Mouse (Mus musculus): ENCODE measurements around the gene Dnajb3.
"Not testable (repeated sequence)": the region's sequence is repeated elsewhere in the genome, so short reads cannot be mapped to it uniquely, and the experiment has no call there.

Gene Dnajb3

DNA sequence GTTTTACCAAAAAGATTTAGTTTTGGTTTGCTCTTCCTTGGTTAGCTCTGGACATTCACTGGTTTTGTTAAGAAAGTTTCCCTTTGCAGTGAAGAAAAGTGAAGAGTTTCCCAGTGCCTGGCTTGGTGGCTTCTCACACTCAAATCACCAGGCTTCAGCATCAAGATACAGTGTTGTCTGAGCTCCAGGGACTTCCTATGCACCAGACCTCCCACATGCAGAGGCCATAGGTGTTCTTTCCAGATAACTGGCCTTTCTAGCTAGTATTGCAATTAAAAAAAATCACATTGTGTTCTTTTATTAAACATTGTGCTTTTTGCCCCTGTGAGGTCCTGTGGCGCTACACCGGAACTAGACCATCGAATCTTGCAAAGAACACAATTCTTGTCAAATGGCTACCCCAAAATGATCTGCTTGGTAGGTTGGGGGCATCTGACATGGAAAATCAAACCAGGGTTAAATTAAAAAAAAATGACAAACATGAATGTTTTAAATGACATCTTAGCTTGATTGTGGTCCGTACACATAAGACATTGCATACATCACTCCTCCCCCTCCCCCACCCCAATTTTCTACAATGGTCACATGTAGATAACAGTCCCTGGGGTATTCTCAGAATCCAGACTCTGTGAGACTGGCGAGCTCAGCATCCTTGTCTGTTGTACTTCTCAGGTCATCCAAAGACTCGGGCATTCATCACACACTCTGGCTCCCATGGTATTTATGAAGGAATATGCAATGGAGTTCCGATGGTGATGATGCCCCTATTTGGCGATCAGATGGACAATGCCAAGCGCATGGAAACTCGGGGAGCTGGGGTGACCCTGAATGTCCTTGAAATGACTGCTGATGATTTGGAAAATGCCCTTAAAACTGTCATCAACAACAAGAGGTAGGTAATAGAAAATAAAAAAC lies 10.1 kb upstream of the Dnajb3 start:
- DNase-seq (ENCODE audit: low spot score in 2 of 2), result peak in 1 of 2 experiments; percentile 8

DNA sequence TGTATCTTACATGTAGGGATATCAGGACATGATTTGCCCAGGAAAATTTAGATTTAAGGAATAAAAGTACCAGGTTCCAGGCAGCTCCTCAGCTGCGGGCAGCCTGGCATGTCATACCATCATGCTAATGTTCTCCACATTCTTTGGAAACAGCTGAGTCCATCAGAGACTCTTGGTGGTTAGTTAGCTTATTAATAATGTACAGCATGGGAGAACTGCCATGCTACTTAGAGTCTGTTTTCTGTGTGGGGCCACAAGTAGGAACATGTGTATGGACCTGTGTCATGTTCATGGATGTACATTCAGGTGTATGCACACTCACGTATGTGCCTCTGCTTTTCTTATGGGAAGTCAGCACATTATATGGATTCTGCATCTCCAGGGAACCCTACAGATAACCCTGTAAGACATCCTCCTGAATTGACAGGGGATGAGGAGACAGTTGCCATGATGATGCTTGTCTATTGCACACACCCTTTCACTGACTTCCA lies 8.9 kb upstream of the Dnajb3 start:
- DNase-seq (ENCODE audit: low spot score in 2 of 2), result no peak

DNA sequence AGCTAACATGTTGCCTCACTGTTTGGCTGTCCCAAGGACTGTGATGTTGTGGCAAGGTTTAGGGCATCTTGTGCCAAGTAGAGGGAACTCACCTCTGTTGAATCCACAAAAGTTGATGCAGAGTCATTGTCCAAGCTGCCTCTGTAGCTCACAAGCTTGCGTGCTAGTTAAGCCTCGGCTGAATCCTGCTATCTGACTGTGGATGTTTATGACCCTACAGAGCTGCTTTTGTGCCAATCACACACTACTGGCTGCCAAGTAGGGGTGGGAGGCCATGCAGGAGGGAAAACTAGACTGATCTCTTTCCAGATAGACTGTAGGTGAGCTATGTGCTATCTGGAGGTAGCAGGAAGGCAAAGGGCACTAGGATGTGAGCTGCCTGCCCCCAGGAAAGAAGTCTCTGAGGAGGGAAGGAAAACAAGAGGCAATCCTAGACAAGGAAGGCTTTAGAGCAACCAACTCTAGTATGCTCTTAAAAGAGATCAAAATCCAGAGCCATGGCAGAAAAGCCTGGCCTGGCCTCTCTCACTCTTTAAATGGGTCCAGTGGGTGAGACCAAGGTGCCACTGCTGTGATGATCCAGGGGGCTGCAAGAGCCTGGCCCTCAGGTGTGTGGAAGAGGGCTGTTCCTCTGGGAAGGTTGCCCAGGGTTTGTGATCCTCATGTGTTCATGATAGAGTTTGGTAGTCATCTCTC lies 8.3 kb upstream of the Dnajb3 start:
- peak; percentile 10 to 11 for DNase-seq (ENCODE audit: low spot score in 2 of 2)

DNA sequence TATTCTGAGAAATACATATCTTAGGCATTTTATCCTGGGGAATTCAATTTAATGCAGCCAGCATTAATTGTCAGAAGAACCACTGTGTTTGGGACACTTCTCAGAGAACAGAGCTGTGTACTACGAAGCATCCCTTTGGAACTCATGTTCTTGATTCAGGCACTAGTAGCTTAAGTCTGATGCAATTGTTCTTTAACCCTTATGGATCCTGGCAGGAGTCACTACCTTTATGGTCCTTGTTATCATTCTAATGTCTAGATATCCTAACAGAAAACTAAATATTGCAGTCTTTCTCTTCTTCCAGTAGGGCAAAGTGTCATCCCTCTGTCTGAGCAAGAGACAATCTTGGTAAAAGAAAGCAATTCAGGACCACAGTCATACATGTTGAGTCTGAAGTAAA lies 7.5 kb upstream of the Dnajb3 start:
- no peak for DNase-seq (ENCODE audit: low spot score in 2 of 2)

DNA sequence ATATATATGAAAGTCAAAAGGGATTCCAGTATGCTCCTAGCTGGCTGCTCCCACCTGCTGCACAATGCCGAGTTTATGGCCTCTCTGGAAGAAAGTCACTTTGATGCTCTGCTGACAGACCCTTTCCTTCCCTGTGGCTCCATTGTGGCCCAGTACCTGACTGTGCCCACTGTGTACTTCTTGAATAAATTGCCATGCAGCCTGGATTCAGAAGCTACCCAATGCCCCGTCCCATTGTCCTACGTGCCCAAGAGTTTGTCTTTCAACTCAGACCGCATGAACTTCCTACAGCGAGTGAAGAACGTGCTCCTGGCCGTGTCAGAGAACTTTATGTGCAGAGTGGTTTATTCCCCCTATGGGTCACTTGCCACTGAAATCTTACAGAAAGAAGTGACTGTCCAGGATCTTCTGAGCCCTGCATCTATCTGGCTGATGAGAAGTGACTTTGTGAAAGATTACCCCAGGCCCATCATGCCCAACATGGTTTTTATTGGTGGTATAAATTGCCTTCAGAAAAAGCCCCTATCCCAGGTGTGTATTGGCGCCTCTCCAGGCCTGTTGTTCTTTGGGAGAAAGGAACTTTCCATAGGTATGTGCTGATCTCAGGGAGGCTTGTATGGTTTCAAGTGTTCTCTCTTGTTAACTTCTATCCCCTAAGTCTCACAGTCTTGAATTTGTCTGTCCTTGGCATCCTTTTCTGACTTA lies 6.9 kb upstream of the Dnajb3 start:
- peak in 1 of 2 experiments; percentile 2 for DNase-seq (ENCODE audit: low spot score in 2 of 2)

DNA sequence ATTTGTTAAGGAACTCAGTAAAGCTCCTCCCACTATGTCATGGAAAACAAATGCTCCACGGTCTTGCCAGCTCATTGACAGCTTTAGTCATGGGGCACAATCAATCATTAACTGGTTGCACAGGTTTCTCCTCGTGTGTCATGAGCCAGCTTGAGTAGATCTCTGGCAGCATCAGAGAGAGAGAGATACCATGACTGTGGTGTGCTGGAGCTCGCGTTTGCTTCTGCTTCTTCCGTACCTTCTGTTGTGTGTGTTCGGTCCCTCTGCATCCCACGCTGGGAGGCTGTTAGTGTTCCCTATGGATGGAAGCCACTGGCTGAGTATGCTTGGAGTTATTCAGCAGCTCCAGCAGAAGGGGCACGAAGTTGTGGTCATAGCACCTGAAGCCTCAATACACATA lies 6.2 kb upstream of the Dnajb3 start, which contains the start of gene Ugt1a1:
TSS of gene Ugt1a1 (plus strand) at position 148 of the 400 bp plus-strand sequence.
- peak; percentile 4 to 12 for DNase-seq (ENCODE audit: low spot score in 2 of 2)

DNA sequence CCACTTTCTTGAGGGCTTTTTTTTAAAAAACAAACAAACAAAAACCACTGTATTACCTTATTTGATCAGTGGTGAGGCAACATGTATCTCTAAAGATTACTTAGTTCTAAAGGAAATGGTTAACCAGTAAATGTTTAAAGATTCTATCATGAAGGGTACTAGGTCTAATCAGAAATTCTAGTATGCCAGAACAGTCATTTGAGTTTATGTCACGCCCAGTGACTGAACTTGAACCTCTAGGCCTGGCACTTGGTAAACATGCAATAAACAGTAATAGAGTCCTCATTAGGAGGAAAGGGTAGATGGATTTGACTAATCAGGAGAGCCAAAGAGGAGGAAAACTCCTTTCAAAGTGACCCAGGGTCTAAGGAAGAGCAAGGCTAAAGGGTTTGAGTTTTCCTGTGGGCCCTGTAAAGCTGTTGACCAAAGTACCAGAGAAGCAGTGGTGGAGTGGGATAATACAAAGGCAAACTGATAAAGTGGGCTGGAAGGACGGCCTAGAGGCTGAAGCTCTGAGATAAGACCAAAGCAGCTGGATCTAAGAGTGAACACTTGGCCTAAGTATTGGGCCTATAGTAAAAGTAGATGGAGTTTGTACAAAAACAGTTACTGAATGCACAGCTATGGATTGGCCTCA lies 1.4 kb upstream of the Dnajb3 start:
- DNase-seq (ENCODE audit: low spot score in 2 of 2), result peak; percentile 9 to 53

DNA sequence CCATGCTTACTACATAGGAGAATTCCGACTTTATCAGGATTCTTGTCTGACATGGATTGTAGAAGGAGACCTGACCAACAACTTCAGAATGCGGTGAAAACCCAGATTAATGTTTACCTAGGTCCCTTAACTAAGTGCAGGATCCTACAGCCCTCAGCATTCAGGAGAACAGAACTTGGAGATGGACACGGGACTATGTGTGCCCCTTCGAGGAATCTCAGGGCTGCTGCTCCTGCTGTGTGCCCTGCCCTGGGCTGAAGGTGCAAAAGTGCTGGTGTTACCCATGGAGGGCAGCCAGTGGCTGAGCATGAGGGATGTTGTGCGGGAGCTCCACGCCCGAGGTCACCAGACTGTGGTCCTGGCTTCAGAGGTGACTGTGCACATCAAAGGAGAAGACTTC lies 5.1 kb downstream of the Dnajb3 start, which contains the start of gene Ugt1a2:
TSS of gene Ugt1a2 (plus strand) at position 146 of the 400 bp plus-strand sequence.
- DNase-seq (ENCODE audit: low spot score in 2 of 2), result no peak

DNA sequence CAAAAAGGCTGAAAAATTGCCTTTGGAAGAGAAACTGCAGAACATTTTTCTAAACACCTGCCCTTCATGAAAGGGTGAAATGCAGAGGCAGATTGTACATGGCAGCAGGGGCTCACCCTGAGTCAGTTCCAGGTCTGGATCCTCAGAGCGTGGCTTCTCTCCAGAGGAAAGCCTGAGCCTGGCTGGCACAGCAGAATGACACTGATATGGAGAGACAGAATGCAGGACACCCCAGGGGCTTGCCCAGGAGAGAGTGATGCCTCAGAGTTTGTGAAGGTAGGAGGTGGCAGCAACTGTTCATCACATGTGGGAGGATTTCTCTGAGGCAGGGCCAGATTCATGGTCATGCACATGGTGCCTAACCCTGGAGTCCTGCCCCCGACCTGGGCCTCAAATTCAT lies 5.6 kb downstream of the Dnajb3 start:
- DNase-seq (ENCODE audit: low spot score in 2 of 2), result no peak

DNA sequence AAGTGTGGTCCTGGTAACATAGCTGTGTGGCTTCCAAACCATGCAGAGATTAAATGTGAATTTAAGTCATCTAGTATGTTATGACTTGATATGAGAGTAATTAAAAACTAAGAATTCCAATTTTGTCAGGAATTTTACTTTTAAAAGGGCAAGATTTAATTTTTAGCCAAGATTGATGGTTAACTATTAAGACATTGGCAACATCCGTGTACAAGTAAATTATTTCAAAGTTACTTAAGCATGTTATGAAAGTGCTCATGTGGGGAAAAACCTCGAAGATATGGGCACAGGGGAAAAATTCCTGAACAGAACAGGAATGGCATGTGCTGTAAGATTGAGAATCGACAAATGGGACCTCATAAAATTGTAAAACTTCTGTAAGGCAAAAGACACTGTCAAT lies 8.1 kb downstream of the Dnajb3 start:
- no peak for DNase-seq (ENCODE audit: low spot score in 2 of 2)

DNA sequence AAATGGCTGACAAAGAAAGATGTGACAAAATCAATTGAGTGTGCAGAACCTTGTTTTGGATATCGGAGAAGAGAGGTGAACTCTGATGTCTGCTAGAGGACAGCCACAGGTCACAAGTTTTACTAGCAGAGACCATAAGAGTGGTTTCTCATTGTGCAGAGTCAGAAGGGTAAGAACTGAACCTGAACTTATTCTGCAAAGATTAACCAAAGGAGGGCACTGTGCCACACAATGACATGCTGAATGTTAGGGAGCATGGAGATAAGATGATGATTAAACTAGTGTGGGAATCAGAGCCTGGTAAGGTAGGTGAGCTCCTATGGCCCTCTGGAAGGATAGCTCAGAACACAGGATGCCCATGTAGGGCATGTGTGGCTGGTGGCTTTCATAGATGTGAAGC lies 9.9 kb downstream of the Dnajb3 start:
- no peak for DNase-seq (ENCODE audit: low spot score in 2 of 2)

DNA sequence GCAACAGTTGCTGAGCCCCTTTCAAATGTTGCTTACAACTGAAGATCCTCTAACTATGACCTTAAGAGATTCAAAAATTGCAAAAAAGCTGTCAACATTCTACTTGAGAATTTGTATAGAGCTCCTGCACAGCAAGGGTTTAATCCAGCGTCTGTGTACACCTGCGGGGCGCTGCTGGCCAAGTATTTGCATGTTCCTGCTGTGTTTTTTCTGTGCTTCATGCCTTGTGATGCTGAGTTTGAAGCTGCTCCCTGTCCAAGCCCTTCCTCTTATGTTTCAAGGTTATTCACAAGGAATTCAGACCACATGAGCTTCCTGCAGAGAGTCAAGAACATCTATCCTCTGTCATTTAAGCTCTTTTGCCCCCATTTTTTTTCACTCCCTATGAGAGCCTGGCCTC lies 13.4 kb downstream of the Dnajb3 start:
- no peak for DNase-seq (ENCODE audit: low spot score in 2 of 2)

DNA sequence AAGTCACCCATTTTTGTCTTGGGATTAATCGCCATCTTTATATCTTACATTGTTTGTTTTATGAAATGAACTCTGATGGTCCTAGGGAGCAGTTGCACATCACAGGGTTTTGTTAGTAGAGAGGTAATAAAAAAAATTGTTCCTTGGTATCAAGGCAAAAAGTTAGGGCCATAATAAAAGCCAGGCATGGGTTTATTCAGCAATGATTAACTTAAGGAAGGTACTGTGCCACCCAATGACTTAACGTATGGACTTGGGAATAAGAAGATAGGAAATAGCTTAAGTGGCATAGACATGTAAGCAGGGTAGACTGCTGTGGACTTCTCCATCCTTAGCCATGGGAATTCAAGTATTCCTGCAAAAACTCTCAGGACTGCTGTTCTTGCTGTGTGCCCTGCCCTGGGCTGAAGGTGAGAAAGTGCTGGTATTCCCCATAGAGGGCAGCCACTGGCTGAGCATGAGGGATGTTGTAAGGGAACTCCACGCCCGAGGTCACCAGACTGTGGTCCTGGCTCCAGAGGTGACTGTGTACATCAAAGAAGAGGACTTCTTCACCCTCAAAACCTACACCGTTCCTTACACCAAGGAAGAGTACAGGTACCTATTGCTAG lies 19.2 kb downstream of the Dnajb3 start:
- DNase-seq (ENCODE audit: low spot score in 2 of 2), result no peak

DNA sequence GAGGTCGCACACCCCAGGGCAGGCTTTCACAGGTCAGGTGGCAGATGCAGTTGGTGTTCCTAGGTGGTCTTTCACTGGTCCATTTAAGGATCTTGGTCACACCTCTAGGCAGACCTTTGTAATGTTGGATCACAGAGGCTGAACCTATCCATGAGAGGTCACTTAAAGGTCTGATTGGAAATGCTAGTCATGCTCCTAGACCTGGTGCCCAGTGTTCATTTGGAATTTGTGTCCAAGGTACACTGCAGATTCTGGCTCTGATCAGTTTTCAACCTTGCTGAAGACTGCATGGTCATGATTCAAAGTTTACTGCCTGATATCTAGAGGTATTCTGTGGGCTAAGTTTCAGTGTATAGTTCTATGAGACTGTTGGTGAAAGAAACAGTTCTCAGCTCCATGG lies 25.9 kb downstream of the Dnajb3 start:
- DNase-seq (ENCODE audit: low spot score in 2 of 2), result no peak

DNA sequence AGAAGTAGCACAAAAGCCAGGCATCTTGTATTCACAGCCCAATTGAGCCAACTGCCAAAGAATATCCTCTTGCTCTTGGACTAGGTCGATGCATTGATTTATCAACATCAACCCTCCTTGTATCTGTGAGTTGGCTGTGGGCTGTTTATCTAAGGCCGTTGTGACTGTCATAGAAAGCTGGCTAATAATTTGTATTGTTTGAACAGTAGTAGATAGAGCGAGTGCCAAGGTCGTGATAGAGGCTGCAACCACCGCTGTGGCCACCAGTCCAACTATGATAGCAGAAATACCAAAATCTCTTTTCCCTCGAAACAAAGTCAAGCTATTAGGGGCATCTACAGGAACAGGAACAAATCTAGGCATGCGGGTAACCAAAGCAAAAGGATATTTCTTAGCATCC lies 33.4 kb downstream of the Dnajb3 start:
- not testable (repeated sequence) for DNase-seq (ENCODE audit: low spot score in 2 of 2)

DNA sequence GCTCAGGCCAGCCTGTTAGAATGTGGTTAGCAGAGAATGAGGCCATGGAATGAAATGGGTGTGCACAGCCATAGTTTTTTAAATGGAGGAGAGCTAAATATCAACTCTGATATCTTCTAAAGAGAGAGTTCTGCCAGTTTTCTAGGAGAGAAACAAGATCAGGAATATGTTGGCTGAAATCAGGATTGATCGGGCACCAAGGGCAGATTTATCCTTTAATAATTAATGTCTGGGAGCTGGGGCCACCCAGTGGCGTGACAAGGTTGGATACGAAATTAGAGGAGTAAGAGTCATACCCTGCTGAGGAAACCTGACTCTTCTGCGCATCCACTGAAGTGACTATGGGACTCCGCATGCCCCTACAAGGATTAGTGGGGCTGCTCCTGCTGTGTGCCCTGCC lies 39.9 kb downstream of the Dnajb3 start, which contains the start of gene Ugt1a5:
TSS of gene Ugt1a5 (plus strand) at position 302 of the 400 bp plus-strand sequence.
- DNase-seq (ENCODE audit: low spot score in 2 of 2), result no peak

DNA sequence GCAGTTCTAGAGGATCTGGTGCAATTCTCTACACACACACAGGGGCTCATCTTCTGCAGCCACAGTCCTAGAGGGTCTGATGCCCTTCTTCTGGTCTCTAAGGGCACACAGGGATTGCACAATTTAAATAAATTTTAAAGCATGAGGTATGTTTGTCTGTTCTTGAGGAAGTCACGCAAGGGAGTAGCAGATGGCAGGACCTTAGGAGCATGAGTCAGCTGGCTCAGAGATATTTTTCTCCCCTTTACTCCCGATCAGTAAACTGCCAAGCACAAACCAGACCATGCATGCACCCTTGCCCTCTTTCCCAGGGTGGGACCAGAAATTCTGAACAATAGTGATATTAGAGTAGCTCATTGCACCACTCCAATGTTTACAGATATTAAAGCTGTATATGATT lies 47.2 kb downstream of the Dnajb3 start:
- DNase-seq (ENCODE audit: low spot score in 2 of 2), result no peak

Data from spleen, postnatal 36 days (tissue).